Comparison of ENCODE assay signal across 8 mouse cellular contexts in genomic region chr5:131306908-131307655, GRCm38 (mm10). TPM values are rescaled to one million over a fixed set of nuclear protein-coding genes. Genes with fewer than 3 reads are reported as not detected.
A peak's percentile ranks its signal among the peaks of the same experiment; 100 is the strongest.
DNase-seq lines count a peak whose midpoint lies in the region; ATAC-seq lines count a peak whose summit lies in the region.

No protein-coding gene starts in this region.

- H3K4me3 ChIP-seq in intestine, embryonic 15.5 days (replicated peaks), result peak overlapping the region; percentile 52
- peak overlapping the region; percentile 40 for H3K4me3 ChIP-seq in liver, embryonic 12.5 days
- H3K4me3 ChIP-seq in neural tube, embryonic 14.5 days (ENCODE audit: low read depth, low read length), result peak overlapping the region; percentile 54

- intact Hi-C loops in gastrocnemius, postnatal 14 days (cut with DNase I; ENCODE audit: low total_unique reads), result no loop called here

- DNase-seq in left cerebral cortex, adult 18-20 months (ENCODE audit: low spot score in 2 of 2), result peak; percentile 51 to 66
- DNase-seq in left cerebral cortex, adult 11 months (ENCODE audit: low spot score), result no peak
- peak; percentile 87 to 90 for DNase-seq in cerebellum, postnatal 25 days
- DNase-seq in gastrocnemius, postnatal 14 days, result peak; percentile 71
- no peak for DNase-seq in adipocyte (ENCODE audit: low spot score)

- peak overlapping the region; percentile 28; the same call in 1 of the 2 replicates for H3K27ac ChIP-seq in intestine, embryonic 15.5 days
- H3K27ac ChIP-seq in liver, embryonic 12.5 days, result no peak overlapping the region
- H3K27ac ChIP-seq in neural tube, embryonic 14.5 days (ENCODE audit: low read depth, low read length), result peak overlapping the region; percentile 78

- peaks cover 12% of the 10 kb centered on the region for H3K4me1 ChIP-seq in intestine, embryonic 15.5 days (replicated peaks)
- H3K4me1 ChIP-seq in liver, embryonic 12.5 days, result 0 out of 2 replicates have a peak, but pooled peaks cover 3% of the 10 kb centered on the region
- peaks cover 7% of the 10 kb centered on the region; the same call in 1 of the 2 replicates for H3K4me1 ChIP-seq in neural tube, embryonic 14.5 days (ENCODE audit: control insufficient read depth, insufficient read depth, low read length)

- H3K36me3 ChIP-seq in intestine, embryonic 15.5 days, result no peaks in the 10 kb centered on the region
- H3K36me3 ChIP-seq in liver, embryonic 12.5 days, result no peaks in the 10 kb centered on the region
- no peaks in the 10 kb centered on the region for H3K36me3 ChIP-seq in neural tube, embryonic 14.5 days (ENCODE audit: control insufficient read depth, insufficient read depth, low read length)

- peak; percentile 68 for ATAC-seq in intestine, embryonic 15.5 days
- ATAC-seq in liver, embryonic 12.5 days, result no peak
- peak; percentile 69 for ATAC-seq in neural tube, embryonic 14.5 days (ENCODE audit: low read depth)

- peaks cover 29% of the 10 kb centered on the region for H3K27me3 ChIP-seq in intestine, embryonic 15.5 days (replicated peaks)
- peaks cover 41% of the 10 kb centered on the region for H3K27me3 ChIP-seq in liver, embryonic 12.5 days (replicated peaks)
- no peaks in the 10 kb centered on the region for H3K27me3 ChIP-seq in neural tube, embryonic 14.5 days (ENCODE audit: control insufficient read depth, insufficient read depth, low read length)

- H3K9ac ChIP-seq in intestine, embryonic 15.5 days, result peak overlapping the region; percentile 46
- H3K9ac ChIP-seq in liver, embryonic 12.5 days, result no peak overlapping the region
- peak overlapping the region; percentile 57 for H3K9ac ChIP-seq in neural tube, embryonic 14.5 days (replicated peaks; ENCODE audit: low read depth, low read length)

- no peaks in the 10 kb centered on the region for H3K9me3 ChIP-seq in intestine, embryonic 15.5 days
- no peaks in the 10 kb centered on the region for H3K9me3 ChIP-seq in liver, embryonic 12.5 days (replicated peaks)
- H3K9me3 ChIP-seq in neural tube, embryonic 14.5 days (ENCODE audit: control insufficient read depth, low read length), result no peaks in the 10 kb centered on the region

- peak overlapping the region; percentile 96 for H3K4me2 ChIP-seq in intestine, embryonic 15.5 days (replicated peaks)
- peak overlapping the region; percentile 63 for H3K4me2 ChIP-seq in liver, embryonic 12.5 days
- peak overlapping the region; percentile 51 for H3K4me2 ChIP-seq in neural tube, embryonic 14.5 days (ENCODE audit: low read depth, low read length)

- under 1% methylated on average over 64 of the region's 64 CpGs for WGBS in intestine, embryonic 15.5 days
- WGBS in liver, embryonic 12.5 days (ENCODE audit: insufficient replicate concordance), result 1% methylated on average over 64 of the region's 64 CpGs
- under 1% methylated on average over 62 of the region's 64 CpGs for WGBS in neural tube, embryonic 14.5 days

RNA-seq across cellular contexts. Expression of gene Galnt17, which starts 1.2 kb away (rescaled TPM):
- 10 to 100 TPM; 32.3 to 35.2 TPM for total RNA-seq in left cerebral cortex, adult 18-20 months (2021)
- 10 to 100 TPM in 1 of 2 experiments, 1 to 10 TPM in 1; 9.1 to 11.1 TPM for total RNA-seq in gastrocnemius, postnatal 14 days (2021)
- 0.68 and 0.93 TPM in 2 replicates for polyA plus RNA-seq in intestine, embryonic 15.5 days (2015; fragmentation: Nextera tagmentation; extraction: Ambion mirVana)
- 0.13 TPM in 1 of 2 replicates, not detected in the other for polyA plus RNA-seq in liver, embryonic 12.5 days (2016; fragmentation: Nextera tagmentation; extraction: Ambion mirVana)
- polyA plus RNA-seq in neural tube, embryonic 14.5 days (2014; fragmentation: Nextera tagmentation; extraction: Ambion mirVana), result 12.7 and 15.4 TPM in 2 replicates

Comparison
In these comparisons a context has a peak if more than half of its experiments do, and no peak if none do; other contexts are left out.
1. DNase-seq: peak in left cerebral cortex, adult 18-20 months (2 of 2), cerebellum, postnatal 25 days (2 of 2) and gastrocnemius, postnatal 14 days (single experiment); none in left cerebral cortex, adult 11 months (single experiment) and adipocyte (single experiment).
2. Peak in every context shown above with its lines, with median percentiles within 50 percentile points of each other: H3K4me2 ChIP-seq and H3K4me3 ChIP-seq.